Mouse (Mus musculus) kidney, embryonic 14.5 days (tissue): ENCODE measurements around the gene Ntn3. TPM values are rescaled to one million over a fixed set of nuclear protein-coding genes. Genes with fewer than 3 reads are reported as not detected.

Experiments used
- ATAC-seq: fragments of 200-750 bp; cut with Nextera tagmentation; 2 replicates; pipeline ENCODE4 v1.8.0; 2017; ENCODE audit warnings: moderate number of reproducible peaks, mild to moderate bottlenecking, moderate TSS enrichment, moderate library complexity; ENCODE audit not compliant: low FRiP score, low TSS enrichment
- H3K27ac ChIP-seq: fragments of 300-500 bp; sonication (generic); 2 replicates; pipeline ENCODE4 v1.5.1; 2014; ENCODE audit warnings: low read depth, mild to moderate bottlenecking, low read length, moderate library complexity, mixed read lengths
- H3K27me3 ChIP-seq: fragments of 300-500 bp; sonication (generic); 2 replicates; pipeline ENCODE4 v1.6.1; 2014; ENCODE audit warnings: mild to moderate bottlenecking, low read length; ENCODE audit not compliant: control insufficient read depth, insufficient read depth
- H3K36me3 ChIP-seq: fragments of 300-500 bp; sonication (generic); 2 replicates; pipeline ENCODE4 v1.6.1; 2014; ENCODE audit warnings: low read length, mixed read lengths; ENCODE audit not compliant: control insufficient read depth, insufficient read depth
- H3K4me1 ChIP-seq: fragments of 300-500 bp; sonication (generic); 2 replicates; pipeline ENCODE4 v1.6.1; 2014; ENCODE audit warnings: low read length, mixed read lengths; ENCODE audit not compliant: control insufficient read depth, insufficient read depth
- H3K4me2 ChIP-seq: fragments of 300-500 bp; sonication (generic); replicated peaks from 2 replicates; pipeline ENCODE4 v1.6.1; 2014; ENCODE audit warnings: low read depth, mild to moderate bottlenecking, low read length
- H3K4me3 ChIP-seq: fragments of 300-500 bp; sonication (generic); 2 replicates; pipeline ENCODE4 v1.5.1; 2014; ENCODE audit warnings: mild to moderate bottlenecking, low read length
- H3K9ac ChIP-seq: fragments of 300-500 bp; sonication (generic); 2 replicates; pipeline ENCODE4 v1.6.1; 2014; ENCODE audit warnings: low read depth, mild to moderate bottlenecking, low read length, moderate library complexity
- H3K9me3 ChIP-seq: fragments of 300-500 bp; sonication (generic); 2 replicates; pipeline ENCODE4 v1.6.1; 2016; ENCODE audit warnings: low read length; ENCODE audit not compliant: control insufficient read depth
- WGBS: fragments of 180-500 bp; shearing (Covaris S2); extraction: QIAGEN DNeasy Blood & Tissue Kit; methylation state at CpG from one replicate; pipeline ENCODE4 v1.1.7; 2014; 5-methylcytosine and 5-hydroxymethylcytosine counted together
- polyA plus RNA-seq: library from polyadenylated mRNA; unstranded; fragments of >200 nt; fragmentation: Nextera tagmentation; extraction: Ambion mirVana; gene quantifications from 2 replicates; pipeline ENCODE4 v1.2.1, GENCODE M21; 2014

The Ntn3 gene
- polyA plus RNA-seq, 1 experiment from 2014 or later = 5.3 TPM

- Histone ChIP-seq H3K4me2 (no peak overlapping the region), H3K9ac (no peak overlapping the region), H3K27me3 (no peaks in the 10 kb centered on the region), H3K27ac (no peak overlapping the region), H3K4me3 (no peak overlapping the region), H3K36me3 (no peaks in the 10 kb centered on the region), H3K4me1 (peaks cover 4% of the 10 kb centered on the region; the same call in 1 of the 2 replicates), H3K9me3 (no peaks in the 10 kb centered on the region)
- ATAC-seq = no peak
- 5% methylated on average over 3 of the region's 3 CpGs for WGBS
Measured at GRCm38 (mm10) chr17:24173423-24173822, 35.9 kb downstream of the Ntn3 start.

- no peak overlapping the region for H3K4me3 ChIP-seq
- peaks cover 11% of the 10 kb centered on the region for H3K36me3 ChIP-seq
- ATAC-seq = no peak
- H3K9ac ChIP-seq = no peak overlapping the region
- no peak overlapping the region for H3K27ac ChIP-seq
- H3K27me3 ChIP-seq = no peaks in the 10 kb centered on the region
- 85% methylated on average over 4 of the region's 4 CpGs for WGBS
- no peak overlapping the region for H3K4me2 ChIP-seq
- H3K9me3 ChIP-seq = no peaks in the 10 kb centered on the region
- H3K4me1 ChIP-seq = peaks cover 15% of the 10 kb centered on the region
Measured at GRCm38 (mm10) chr17:24171738-24172137, 37.6 kb downstream of the Ntn3 start.

GRCm38 (mm10) chr17:24170729-24171128 is 38.6 kb downstream of the Ntn3 start:
- WGBS = 79% methylated on average over 5 of the region's 5 CpGs

GRCm38 (mm10) chr17:24170125-24170524 is 39.2 kb downstream of the Ntn3 start:
- H3K36me3 ChIP-seq = peaks cover 22% of the 10 kb centered on the region
- H3K4me2 ChIP-seq = peak overlapping the region; percentile 82
- no peak for ATAC-seq
- peaks cover 15% of the 10 kb centered on the region for H3K4me1 ChIP-seq
- H3K27me3 ChIP-seq = no peaks in the 10 kb centered on the region
- peak overlapping the region; percentile 85; the same call in 1 of the 2 replicates for H3K9ac ChIP-seq
- peak overlapping the region; percentile 61 for H3K4me3 ChIP-seq
- 70% methylated on average over 3 of the region's 3 CpGs for WGBS
- no peak overlapping the region for H3K27ac ChIP-seq
- no peaks in the 10 kb centered on the region for H3K9me3 ChIP-seq

More at GRCm38 (mm10) chr17:24170729-24171128, 38.6 kb downstream of the Ntn3 start:
- Histone ChIP-seq H3K9me3 (no peaks in the 10 kb centered on the region), H3K27ac (no peak overlapping the region), H3K36me3 (peaks cover 16% of the 10 kb centered on the region), H3K4me2 (no peak overlapping the region), H3K4me3 (no peak overlapping the region), H3K27me3 (no peaks in the 10 kb centered on the region), H3K9ac (no peak overlapping the region), H3K4me1 (peaks cover 15% of the 10 kb centered on the region)
- ATAC-seq = no peak

- H3K4me1 ChIP-seq = peaks cover 15% of the 10 kb centered on the region
- peak; percentile 91 for ATAC-seq
- H3K36me3 ChIP-seq = peaks cover 25% of the 10 kb centered on the region
- H3K27me3 ChIP-seq = no peaks in the 10 kb centered on the region
- H3K9me3 ChIP-seq = no peaks in the 10 kb centered on the region
- H3K9ac ChIP-seq = peak within 1 kb of the TSS; percentile 85
- H3K4me2 ChIP-seq = peak within 1 kb of the TSS; percentile 82
- peak within 1 kb of the TSS; percentile 61 for H3K4me3 ChIP-seq
- WGBS = under 1% methylated on average over 58 of the region's 58 CpGs
- H3K27ac ChIP-seq = peak within 1 kb of the TSS; percentile 97
Measured at GRCm38 (mm10) chr17:24169317-24170065, 39.8 kb downstream of the Ntn3 start, which contains the start of gene Atp6v0c. Gene Atp6v0c, minus strand, starts transcription at chr17:24169702.

GRCm38 (mm10) chr17:24168590-24169277 is 40.6 kb downstream of the Ntn3 start:
- under 1% methylated on average over 39 of the region's 41 CpGs for WGBS
- no peaks in the 10 kb centered on the region for H3K9me3 ChIP-seq
- H3K4me2 ChIP-seq = peak overlapping the region; percentile 82
- peaks cover 25% of the 10 kb centered on the region for H3K36me3 ChIP-seq
- peak overlapping the region; percentile 85 for H3K9ac ChIP-seq
- ATAC-seq = peak; percentile 63
- peak overlapping the region; percentile 97 for H3K27ac ChIP-seq
- peak overlapping the region; percentile 61 for H3K4me3 ChIP-seq
- H3K27me3 ChIP-seq = no peaks in the 10 kb centered on the region
- H3K4me1 ChIP-seq = peaks cover 15% of the 10 kb centered on the region

- Histone ChIP-seq H3K9ac (peak overlapping the region; percentile 85), H3K27ac (no peak overlapping the region), H3K4me3 (peak overlapping the region; percentile 61), H3K4me2 (peak overlapping the region; percentile 82), H3K4me1 (peaks cover 15% of the 10 kb centered on the region), H3K27me3 (no peaks in the 10 kb centered on the region), H3K9me3 (no peaks in the 10 kb centered on the region), H3K36me3 (peaks cover 25% of the 10 kb centered on the region)
- 52% methylated on average over 7 of the region's 7 CpGs for WGBS
- ATAC-seq = no peak
Measured at GRCm38 (mm10) chr17:24167891-24168505, 41.3 kb downstream of the Ntn3 start.

GRCm38 (mm10) chr17:24167120-24167519 is 42.2 kb downstream of the Ntn3 start:
- Histone ChIP-seq H3K27me3 (no peaks in the 10 kb centered on the region), H3K9ac (no peak overlapping the region), H3K36me3 (peaks cover 25% of the 10 kb centered on the region), H3K4me2 (no peak overlapping the region), H3K4me1 (peaks cover 20% of the 10 kb centered on the region), H3K9me3 (no peaks in the 10 kb centered on the region), H3K4me3 (no peak overlapping the region), H3K27ac (no peak overlapping the region)
- WGBS = 88% methylated on average over 6 of the region's 6 CpGs
- ATAC-seq = no peak
